Comparison of ENCODE assay signal across 8 mouse cellular contexts in genomic region chr8:95081650-95082049, GRCm38 (mm10). TPM values are rescaled to one million over a fixed set of nuclear protein-coding genes. Genes with fewer than 3 reads are reported as not detected.
DNase-seq lines count a peak whose midpoint lies in the region; ATAC-seq and TF ChIP-seq lines count a peak whose summit lies in the region.

No protein-coding gene starts in this region.

- H3K9ac ChIP-seq in kidney, embryonic 14.5 days (ENCODE audit: low read depth, low read length): peak overlapping the region; percentile 72

- no peaks in the 10 kb centered on the region for H3K27me3 ChIP-seq in kidney, embryonic 14.5 days (ENCODE audit: control insufficient read depth, insufficient read depth, low read length)

- peaks cover 9% of the 10 kb centered on the region; the same call in 1 of the 2 replicates for H3K4me1 ChIP-seq in kidney, embryonic 14.5 days (ENCODE audit: control insufficient read depth, insufficient read depth, low read length)
- H3K4me1 ChIP-seq in embryonic fibroblast, embryonic 13.5 days (ENCODE audit: control insufficient read depth, insufficient read depth, low read length): no peaks in the 10 kb centered on the region

- no peak for ATAC-seq in kidney, embryonic 14.5 days (ENCODE audit: low FRiP score, low TSS enrichment)

- peak overlapping the region; percentile 73 for H3K4me3 ChIP-seq in kidney, embryonic 14.5 days (ENCODE audit: low read length)
- peak overlapping the region; percentile 87 for H3K4me3 ChIP-seq in embryonic fibroblast, embryonic 13.5 days (ENCODE audit: insufficient read depth, low read length)

- no peak for DNase-seq in kidney, postnatal 25 days
- DNase-seq in MN1 (ENCODE audit: low spot score) (peak; percentile 73), liver (peak; percentile 54)
- DNase-seq in testis, postnatal 14 days (ENCODE audit: low spot score): peak; percentile 17
- DNase-seq in gastrocnemius, postnatal 14 days: no peak
- DNase-seq in layer of hippocampus, adult 9-11 months: no peak

- TF ChIP-seq POLR2A in embryonic fibroblast, embryonic 13.5 days (IDR thresholded peaks at IDR 0.05; ENCODE audit: low read depth, low read length): no peak

- no peak for TF ChIP-seq CTCF in embryonic fibroblast, embryonic 13.5 days (IDR thresholded peaks at IDR 0.05; ENCODE audit: borderline replicate concordance, insufficient read depth, low read length)

- peak overlapping the region; percentile 52 for H3K27ac ChIP-seq in kidney, embryonic 14.5 days (ENCODE audit: low read depth, low read length)
- H3K27ac ChIP-seq in embryonic fibroblast, embryonic 13.5 days (ENCODE audit: insufficient read depth, low read length): no peak overlapping the region

- 2% methylated on average over 11 of the region's 11 CpGs for WGBS in kidney, embryonic 14.5 days

- peak overlapping the region; percentile 87 for H3K4me2 ChIP-seq in kidney, embryonic 14.5 days (replicated peaks; ENCODE audit: low read depth, low read length)

- no peaks in the 10 kb centered on the region for H3K9me3 ChIP-seq in kidney, embryonic 14.5 days (ENCODE audit: control insufficient read depth, low read length)

- peaks cover 22% of the 10 kb centered on the region for H3K36me3 ChIP-seq in kidney, embryonic 14.5 days (ENCODE audit: control insufficient read depth, insufficient read depth, low read length)

- intact Hi-C loops in gastrocnemius, postnatal 14 days (cut with DNase I; ENCODE audit: low total_unique reads): no loop called here

RNA-seq across cellular contexts. Expression of gene Katnb1, which starts 0.7 kb away (rescaled TPM):
- 18.2 and 32.4 TPM in 2 replicates for polyA plus RNA-seq in kidney, embryonic 14.5 days (2014; fragmentation: Nextera tagmentation; extraction: Ambion mirVana)
- 6.8 and 9.0 TPM in 2 replicates for polyA plus RNA-seq in embryonic fibroblast, embryonic 13.5 days (2011; ENCODE audit: insufficient read length, low read depth, missing spikeins)
- 1 to 10 TPM; 5.4 to 7.5 TPM for total RNA-seq in gastrocnemius, postnatal 14 days (2021)

RNA-seq across cellular contexts. Expression of gene Drc7, which starts 26.7 kb away (rescaled TPM):
- polyA plus RNA-seq in kidney, embryonic 14.5 days (2014; fragmentation: Nextera tagmentation; extraction: Ambion mirVana): not detected in 2 replicates
- polyA plus RNA-seq in embryonic fibroblast, embryonic 13.5 days (2011; ENCODE audit: insufficient read length, low read depth, missing spikeins): not detected in 2 replicates
- total RNA-seq in gastrocnemius, postnatal 14 days (2021): not detected

Comparison
In these comparisons a context has a peak if more than half of its experiments do, and no peak if none do; other contexts are left out.
1. DNase-seq: peak in MN1 (single experiment), liver (single experiment) and testis, postnatal 14 days (single experiment); none in kidney, postnatal 25 days (0 of 2), gastrocnemius, postnatal 14 days (single experiment) and layer of hippocampus, adult 9-11 months (single experiment).